Mouse (Mus musculus) ES-Bruce4 (cell line): ENCODE measurements around the gene Lrrc8a. TPM values are rescaled to one million over a fixed set of nuclear protein-coding genes. Genes with fewer than 3 reads are reported as not detected.

Source experiments
- H3K27ac ChIP-seq: 2 replicates; pipeline ENCODE4 v1.5.1; 2012; ENCODE audit warnings: low read length, inconsistent platforms; ENCODE audit not compliant: insufficient read depth
- H3K27me3 ChIP-seq: 2 replicates; pipeline ENCODE4 v1.6.1; 2012; ENCODE audit warnings: mild to moderate bottlenecking, low read length, inconsistent platforms; ENCODE audit not compliant: control insufficient read depth, poor library complexity, insufficient read depth, severe bottlenecking
- H3K36me3 ChIP-seq: 2 replicates; pipeline ENCODE4 v1.6.1; 2012; ENCODE audit warnings: inconsistent platforms, mild to moderate bottlenecking, low read length, moderate library complexity; ENCODE audit not compliant: control insufficient read depth, poor library complexity, insufficient read depth, severe bottlenecking
- H3K4me1 ChIP-seq: one replicate; pipeline ENCODE4 v1.8.1; 2011; ENCODE audit warnings: low read length; ENCODE audit not compliant: control insufficient read depth, insufficient read depth
- H3K4me3 ChIP-seq: 2 replicates; pipeline ENCODE4 v1.5.1; 2011; ENCODE audit warnings: low read depth, mild to moderate bottlenecking, low read length
- H3K9ac ChIP-seq: 2 replicates; pipeline ENCODE4 v1.6.1; 2012; ENCODE audit warnings: low read depth, mild to moderate bottlenecking, inconsistent platforms; ENCODE audit not compliant: poor library complexity, severe bottlenecking
- H3K9me3 ChIP-seq: replicated peaks from 2 replicates; pipeline ENCODE4 v1.6.1; 2012; ENCODE audit warnings: mild to moderate bottlenecking, low read length, inconsistent platforms; ENCODE audit not compliant: control insufficient read depth, poor library complexity, insufficient read depth, severe bottlenecking
- CTCF ChIP-seq: IDR thresholded peaks from one replicate; pipeline ENCODE4 v1.8.1; 2011; ENCODE audit warnings: low read depth, low read length
- EP300 ChIP-seq: IDR thresholded peaks from 2 replicates; pipeline ENCODE4 v1.6.1; 2011; ENCODE audit warnings: low read depth, low read length; ENCODE audit not compliant: insufficient read depth
- POLR2A ChIP-seq: IDR thresholded peaks from one replicate; pipeline ENCODE4 v1.8.1; 2011; ENCODE audit warnings: low read length; ENCODE audit not compliant: insufficient read depth
- polyA plus RNA-seq: library from polyadenylated mRNA; stranded (reverse); fragments of >200 nt; gene quantifications from 2 replicates; pipeline ENCODE4 v1.2.4, GENCODE M21; 2011; ENCODE audit warnings: low read depth; ENCODE audit not compliant: missing spikeins, insufficient read depth, insufficient read length

The Lrrc8a gene
- polyA plus RNA-seq, 1 experiment: 19.2 TPM

DNA sequence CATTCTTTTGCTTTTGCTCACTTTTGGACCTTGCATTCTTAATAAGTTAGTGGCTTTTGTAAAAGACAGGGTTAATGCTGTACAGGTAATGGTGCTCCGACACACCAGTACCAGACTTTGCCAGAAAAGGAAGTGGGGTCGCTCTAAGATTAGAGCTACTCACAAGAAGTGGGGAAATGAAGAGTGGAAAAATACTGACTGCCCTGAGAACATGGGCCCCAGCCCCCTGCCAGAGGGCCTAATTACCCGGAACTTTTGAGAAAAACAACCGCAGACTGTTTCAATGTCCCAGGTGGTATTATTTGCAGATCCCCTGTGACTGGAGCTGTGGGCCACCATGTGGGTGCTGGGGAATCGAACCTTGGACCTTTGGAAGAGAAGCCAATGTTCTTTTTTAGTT, 1.9 kb upstream of the Lrrc8a start:
- H3K9ac ChIP-seq: no peak overlapping the region
- no peaks in the 10 kb centered on the region for H3K36me3 ChIP-seq
- H3K27ac ChIP-seq: no peak overlapping the region
- no peaks in the 10 kb centered on the region for H3K27me3 ChIP-seq
- peaks cover 11% of the 10 kb centered on the region for H3K9me3 ChIP-seq
- H3K4me1 ChIP-seq: no peaks in the 10 kb centered on the region
- H3K4me3 ChIP-seq: no peak overlapping the region
- TF ChIP-seq POLR2A (no peak), CTCF (no peak), EP300 (no peak)

DNA sequence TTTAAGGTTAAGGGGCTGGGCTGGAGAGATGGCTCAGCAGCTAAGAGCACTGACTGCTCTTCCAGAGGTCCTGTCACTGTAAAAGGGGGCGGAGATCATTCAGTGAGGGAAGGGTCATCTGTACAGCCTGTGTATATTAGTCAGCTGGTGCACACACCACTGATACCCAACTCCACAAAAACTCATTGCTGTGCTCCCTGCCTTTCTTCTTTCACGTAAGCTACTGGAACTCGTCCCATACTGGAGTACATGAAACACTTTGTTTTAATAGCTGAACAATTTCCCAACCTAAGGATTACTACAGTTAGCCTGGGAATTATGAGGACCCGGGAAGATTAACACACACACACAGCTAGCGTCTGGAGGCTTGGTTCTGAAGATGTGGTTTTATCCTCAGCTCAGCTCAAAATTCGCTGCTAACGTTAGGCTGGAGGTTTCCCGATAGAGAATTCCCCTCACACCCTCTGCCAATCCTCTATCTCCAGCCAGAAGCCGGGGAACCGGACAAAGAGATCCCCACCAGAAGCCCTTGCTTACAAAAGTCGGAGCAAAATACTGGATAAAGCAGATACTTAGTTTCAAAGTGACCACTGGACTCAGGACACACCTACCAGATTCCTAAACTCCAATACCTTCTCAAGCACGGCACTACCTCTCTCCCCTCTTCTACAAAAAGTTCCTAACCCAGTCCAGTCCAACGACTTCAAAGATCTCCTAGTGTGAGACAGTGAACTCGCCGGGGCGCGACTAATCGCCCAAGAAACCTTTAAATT, 903 bp upstream of the Lrrc8a start:
- Histone ChIP-seq H3K27me3 (no peaks in the 10 kb centered on the region), H3K4me3 (peak overlapping the region; percentile 73), H3K27ac (0 out of 2 replicates have a peak overlapping the region, but pooled peaks have one; percentile 3), H3K36me3 (no peaks in the 10 kb centered on the region; the same call in 1 of the 2 replicates), H3K4me1 (no peaks in the 10 kb centered on the region), H3K9me3 (peaks cover 3% of the 10 kb centered on the region; the same call in 1 of the 2 replicates), H3K9ac (peak overlapping the region; percentile 87)
- TF ChIP-seq POLR2A (no peak), CTCF (no peak), EP300 (no peak)

DNA sequence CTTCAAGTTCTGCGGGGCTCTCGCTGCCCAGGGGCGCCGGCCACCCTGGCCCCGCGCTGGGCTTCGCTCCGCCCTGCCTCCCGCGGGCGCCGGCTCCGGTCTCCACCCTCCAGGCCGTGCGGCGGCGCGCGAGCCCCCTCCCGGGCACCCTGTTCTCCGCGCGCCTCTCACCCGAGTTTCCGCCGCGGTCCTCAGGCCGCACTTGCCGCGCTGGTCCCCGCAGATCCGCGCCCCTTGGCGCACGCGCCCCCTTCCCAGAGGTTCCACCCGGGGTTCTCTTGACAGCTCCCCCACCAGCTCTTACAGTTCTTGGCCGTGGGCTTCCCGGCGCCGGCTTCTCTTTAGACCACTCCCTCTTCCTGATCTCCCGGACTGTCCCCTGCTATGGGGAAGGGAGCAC, 366 bp downstream of the Lrrc8a start:
- H3K9me3 ChIP-seq: 0 out of 2 replicates have a peak, but pooled peaks cover 3% of the 10 kb centered on the region
- H3K4me3 ChIP-seq: peak overlapping the region; percentile 84
- H3K27me3 ChIP-seq: no peaks in the 10 kb centered on the region
- H3K27ac ChIP-seq: no peak overlapping the region
- TF ChIP-seq POLR2A (no peak), EP300 (no peak), CTCF (no peak)
- H3K9ac ChIP-seq: peak overlapping the region; percentile 87
- no peaks in the 10 kb centered on the region for H3K4me1 ChIP-seq
- no peaks in the 10 kb centered on the region; the same call in 1 of the 2 replicates for H3K36me3 ChIP-seq

DNA sequence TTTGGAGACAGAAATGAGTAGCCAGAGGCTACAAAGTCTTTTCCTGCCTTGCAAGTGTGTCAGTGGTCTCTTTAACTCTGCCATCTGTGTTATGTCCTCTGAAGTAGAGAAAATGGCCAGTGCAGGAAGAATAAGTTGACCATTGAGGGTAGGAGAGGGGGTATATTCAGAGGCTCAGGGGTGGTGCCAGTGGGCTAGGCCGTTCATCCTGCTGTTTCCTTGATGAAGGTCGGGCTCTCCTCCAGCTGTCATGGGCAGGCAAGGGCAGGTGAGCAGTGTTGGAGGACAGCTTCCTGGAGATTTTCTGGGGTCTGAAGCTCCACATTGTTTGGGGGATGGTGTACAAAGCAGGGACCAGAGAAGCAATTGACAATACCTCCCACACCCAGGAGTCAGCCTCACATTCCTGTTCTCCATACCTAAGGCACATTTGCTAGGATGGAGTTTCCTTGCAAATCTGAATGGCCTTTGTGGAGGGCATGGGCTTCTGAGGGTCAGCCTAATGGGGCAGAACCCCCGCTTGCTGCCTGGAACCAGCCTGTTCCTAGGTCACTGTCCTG, 1.5 kb downstream of the Lrrc8a start:
- no peaks in the 10 kb centered on the region for H3K9me3 ChIP-seq
- TF ChIP-seq EP300 (no peak), CTCF (no peak), POLR2A (no peak)
- H3K36me3 ChIP-seq: no peaks in the 10 kb centered on the region; the same call in 1 of the 2 replicates
- H3K9ac ChIP-seq: no peak overlapping the region
- H3K27me3 ChIP-seq: no peaks in the 10 kb centered on the region
- H3K27ac ChIP-seq: no peak overlapping the region
- no peaks in the 10 kb centered on the region for H3K4me1 ChIP-seq
- H3K4me3 ChIP-seq: no peak overlapping the region

DNA sequence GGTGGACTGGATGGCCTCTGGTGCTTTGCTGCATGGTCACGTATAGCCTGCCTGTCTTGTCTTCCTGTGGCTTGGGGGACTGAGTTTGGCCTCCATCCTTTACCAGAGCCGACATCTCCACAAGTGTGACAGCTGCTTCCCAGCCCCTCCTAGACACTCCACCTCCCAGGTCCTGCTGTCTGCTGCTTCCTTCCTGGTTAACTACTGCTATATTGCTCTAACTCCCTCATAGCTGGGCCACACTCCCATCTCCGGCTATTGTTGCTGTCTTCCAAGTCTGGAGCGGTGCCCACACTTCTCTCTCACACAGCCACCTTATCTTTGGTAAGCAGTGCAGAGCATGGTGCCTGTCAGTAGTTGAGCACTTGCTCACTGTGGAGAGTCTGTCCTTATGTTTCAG, 2.3 kb downstream of the Lrrc8a start:
- Histone ChIP-seq H3K27ac (no peak overlapping the region), H3K27me3 (no peaks in the 10 kb centered on the region), H3K36me3 (no peaks in the 10 kb centered on the region; the same call in 1 of the 2 replicates), H3K4me3 (no peak overlapping the region), H3K9me3 (no peaks in the 10 kb centered on the region), H3K4me1 (no peaks in the 10 kb centered on the region), H3K9ac (no peak overlapping the region)
- TF ChIP-seq CTCF (no peak), POLR2A (no peak), EP300 (no peak)

DNA sequence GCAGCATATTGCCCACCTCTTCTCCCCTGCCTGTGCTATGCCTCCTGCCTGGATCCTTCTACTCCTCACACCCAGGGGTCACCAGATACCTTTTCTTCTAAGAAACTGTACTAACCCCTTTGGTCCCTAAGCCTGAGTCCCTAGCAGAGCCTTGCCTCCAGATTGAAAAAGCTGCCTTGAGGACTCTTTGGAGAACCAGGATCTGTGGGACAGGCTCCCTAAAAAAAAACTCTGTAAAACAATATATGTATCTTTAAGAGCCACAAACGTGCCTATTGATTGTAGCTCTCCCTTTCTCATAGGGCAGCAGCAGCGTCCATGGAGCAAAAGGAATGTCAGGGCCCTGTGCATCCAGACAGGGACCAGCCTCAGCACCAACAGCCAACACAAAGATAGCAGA, 2.8 kb downstream of the Lrrc8a start, which contains the start of gene Gm28035:
Gene Gm28035, plus strand, starts transcription at position 301 of the 400 bp plus-strand sequence.
- H3K27me3 ChIP-seq: no peaks in the 10 kb centered on the region
- H3K36me3 ChIP-seq: no peaks in the 10 kb centered on the region; the same call in 1 of the 2 replicates
- no peaks in the 10 kb centered on the region for H3K9me3 ChIP-seq
- TF ChIP-seq POLR2A (no peak), EP300 (no peak), CTCF (no peak)
- no peak within 1 kb of the TSS for H3K27ac ChIP-seq
- no peak within 1 kb of the TSS for H3K9ac ChIP-seq
- H3K4me1 ChIP-seq: no peaks in the 10 kb centered on the region
- no peak within 1 kb of the TSS for H3K4me3 ChIP-seq
